Mouse (Mus musculus): ENCODE data around the gene Pnma5.
"Not testable (repeated sequence)": the region's sequence is repeated elsewhere in the genome, so short reads cannot be mapped to it uniquely, and the experiment has no call there.

The Pnma5 gene

GRCm38 (mm10) chrX:73037003-73037402, at the start of gene Pnma5:
Gene Pnma5 (minus strand): TSS chrX:73037103.
- DNase-seq (ENCODE audit: low read depth, low spot score): no peak

- not testable (repeated sequence) for DNase-seq (ENCODE audit: low read depth, low spot score)
Measured at GRCm38 (mm10) chrX:73082267-73083055, 45.6 kb upstream of the Pnma5 start, which contains the start of gene Xlr4a. Gene Xlr4a (minus strand): TSS chrX:73082478.

GRCm38 (mm10) chrX:73066765-73067312, 29.9 kb upstream of the Pnma5 start:
- DNase-seq (ENCODE audit: low read depth, low spot score): not testable (repeated sequence)

DNA sequence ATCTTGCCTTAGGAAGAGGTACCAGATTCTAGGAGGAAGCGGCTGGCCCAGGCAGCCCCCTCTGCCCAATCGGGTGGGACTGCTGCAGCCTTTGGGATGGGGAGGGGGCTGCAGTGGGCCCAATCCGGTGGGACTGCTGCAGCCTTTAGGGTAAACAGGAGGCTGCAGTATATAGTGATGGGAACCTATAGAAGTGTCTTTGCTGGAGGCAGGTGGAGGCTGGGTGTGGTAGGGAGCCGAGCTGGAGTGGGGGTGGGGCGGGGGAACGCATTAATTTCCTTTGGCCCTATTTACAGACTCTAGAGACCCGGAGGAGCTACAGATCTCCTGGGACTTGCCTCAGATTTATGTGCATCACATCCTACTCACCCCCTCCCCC, 27.5 kb upstream of the Pnma5 start, which contains the start of gene Pnma3:
Pnma3 (plus strand) TSS at position 373 of the 379 bp plus-strand sequence.
- no peak for DNase-seq (ENCODE audit: low read depth, low spot score)

GRCm38 (mm10) chrX:73063512-73064414, 26.9 kb upstream of the Pnma5 start:
- DNase-seq (ENCODE audit: low read depth, low spot score): no peak

DNA sequence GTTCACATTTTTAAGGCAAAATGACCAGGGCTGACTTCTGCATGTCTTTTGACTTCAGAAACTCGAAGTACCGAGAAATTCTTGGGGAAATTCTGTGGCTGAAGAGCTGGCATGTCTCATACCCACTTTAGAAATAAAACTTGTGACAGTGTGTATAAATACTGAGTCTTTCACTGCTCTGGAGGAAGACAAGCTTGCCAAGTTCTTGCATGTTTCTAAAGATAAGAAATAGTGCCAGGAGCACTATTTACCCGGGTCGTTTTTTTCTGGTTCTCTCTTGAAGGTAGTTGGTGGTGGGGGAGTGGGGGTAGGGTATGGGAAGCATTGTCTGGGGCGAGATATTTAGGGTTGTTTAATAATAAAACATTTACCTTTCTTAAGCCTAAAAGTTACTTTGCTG, 25.4 kb upstream of the Pnma5 start:
- DNase-seq (ENCODE audit: low read depth, low spot score): no peak

GRCm38 (mm10) chrX:73061528-73061927, 24.6 kb upstream of the Pnma5 start:
- no peak for DNase-seq (ENCODE audit: low read depth, low spot score)

GRCm38 (mm10) chrX:73053860-73054563, 17.1 kb upstream of the Pnma5 start:
- DNase-seq (ENCODE audit: low read depth, low spot score): peak; percentile 90

GRCm38 (mm10) chrX:73039666-73040065, 2.8 kb upstream of the Pnma5 start:
- DNase-seq (ENCODE audit: low read depth, low spot score): no peak

- DNase-seq (ENCODE audit: low read depth, low spot score): no peak
Measured at GRCm38 (mm10) chrX:73038831-73039230, 1.9 kb upstream of the Pnma5 start.

- no peak for DNase-seq (ENCODE audit: low read depth, low spot score)
Measured at GRCm38 (mm10) chrX:73012846-73013245, 24.1 kb downstream of the Pnma5 start.

GRCm38 (mm10) chrX:73007597-73008479, 29.1 kb downstream of the Pnma5 start:
- peak; percentile 95 for DNase-seq (ENCODE audit: low read depth, low spot score)

DNA sequence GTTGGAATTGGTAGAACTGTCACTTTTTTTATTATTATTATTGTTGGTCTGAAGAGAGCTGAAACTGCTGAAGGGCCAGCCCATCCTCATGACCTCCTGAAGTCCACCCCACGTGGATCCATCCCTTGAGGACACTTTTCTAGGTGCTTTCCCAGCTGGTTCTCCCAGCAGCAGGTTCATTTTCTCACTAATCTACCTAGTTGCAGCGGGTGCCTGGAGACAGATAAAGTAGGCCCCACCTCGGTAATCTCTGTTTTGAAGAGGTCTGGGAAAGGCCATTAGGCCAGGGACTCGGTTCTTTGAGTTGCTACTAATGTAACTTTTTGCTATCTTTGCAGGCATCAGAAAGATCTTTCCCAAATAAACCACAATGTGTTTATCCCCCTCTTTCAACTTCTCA, 31.2 kb downstream of the Pnma5 start:
- no peak for DNase-seq (ENCODE audit: low read depth, low spot score)

- DNase-seq (ENCODE audit: low read depth, low spot score): no peak
Measured at GRCm38 (mm10) chrX:73003110-73003509, 33.8 kb downstream of the Pnma5 start.

DNA sequence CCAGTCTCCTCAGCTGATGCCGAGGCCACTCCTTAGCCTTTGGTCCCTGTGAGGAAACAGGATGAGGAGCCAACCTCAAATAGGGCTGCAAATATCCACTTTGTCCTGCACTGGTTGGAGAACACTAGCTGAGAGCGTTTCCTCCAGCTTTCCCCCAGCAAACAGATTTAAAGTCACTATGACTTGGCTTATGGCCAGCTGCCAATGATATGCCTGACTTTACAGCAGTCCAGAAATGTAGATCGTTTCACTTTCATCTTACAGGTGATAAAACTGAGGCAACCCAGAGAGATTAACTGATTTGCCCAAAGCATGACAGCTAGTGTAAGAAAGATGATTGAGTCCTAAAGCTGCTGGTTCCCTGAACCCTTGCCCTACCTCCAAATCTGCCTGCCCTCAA, 41.4 kb downstream of the Pnma5 start:
- DNase-seq (ENCODE audit: low read depth, low spot score): no peak

DNA sequence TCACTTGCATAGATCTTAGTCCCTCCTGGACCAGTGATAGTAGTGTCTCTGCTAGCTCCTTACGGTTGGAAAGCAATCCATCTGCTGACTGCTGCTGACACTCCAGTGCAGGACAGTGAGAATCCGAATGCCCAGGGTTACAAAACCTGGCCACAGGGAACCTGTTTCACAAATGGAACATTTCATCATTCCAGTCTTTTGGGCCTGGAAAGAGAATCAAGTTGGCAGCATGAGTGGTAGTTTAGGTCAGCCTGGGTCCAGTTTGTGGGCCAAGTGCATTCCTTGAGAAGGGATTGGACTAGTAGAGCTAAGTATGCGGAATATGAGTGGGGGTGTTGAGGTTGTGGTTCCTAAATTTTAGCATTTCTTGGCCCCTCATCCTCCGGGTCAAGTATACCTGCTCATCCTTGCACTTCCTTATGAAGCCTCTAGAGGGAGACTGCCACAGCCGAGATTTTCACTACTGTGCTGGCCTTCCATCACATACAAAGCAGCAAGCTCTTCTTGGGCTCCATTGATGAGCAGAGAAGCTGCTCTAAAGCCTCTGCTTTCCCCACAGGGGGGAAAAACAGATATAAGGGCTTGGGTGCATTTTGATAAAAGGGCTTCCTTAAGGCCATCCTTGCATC, 44.5 kb downstream of the Pnma5 start:
- DNase-seq (ENCODE audit: low read depth, low spot score): peak; percentile 14

DNA sequence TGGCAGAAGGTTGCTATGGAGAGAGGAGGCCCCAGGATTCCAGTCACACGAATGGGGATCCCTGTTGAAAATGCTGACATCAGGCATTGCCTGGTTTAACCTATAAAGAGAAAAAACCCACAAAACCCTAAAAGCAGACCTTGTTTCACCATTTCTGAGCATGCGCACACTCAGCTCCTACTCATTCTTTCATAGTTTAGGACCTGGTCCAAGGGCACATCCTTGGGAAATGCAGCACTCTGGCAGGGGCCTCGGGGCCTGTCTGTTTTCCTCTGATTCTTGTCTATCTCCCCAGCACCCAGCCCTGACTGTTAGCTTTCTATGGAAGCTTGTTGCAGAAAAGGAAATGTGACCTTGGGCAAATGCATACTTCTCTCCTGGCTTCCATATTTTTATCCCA, 46.3 kb downstream of the Pnma5 start:
- DNase-seq (ENCODE audit: low read depth, low spot score): peak; percentile 64

DNA sequence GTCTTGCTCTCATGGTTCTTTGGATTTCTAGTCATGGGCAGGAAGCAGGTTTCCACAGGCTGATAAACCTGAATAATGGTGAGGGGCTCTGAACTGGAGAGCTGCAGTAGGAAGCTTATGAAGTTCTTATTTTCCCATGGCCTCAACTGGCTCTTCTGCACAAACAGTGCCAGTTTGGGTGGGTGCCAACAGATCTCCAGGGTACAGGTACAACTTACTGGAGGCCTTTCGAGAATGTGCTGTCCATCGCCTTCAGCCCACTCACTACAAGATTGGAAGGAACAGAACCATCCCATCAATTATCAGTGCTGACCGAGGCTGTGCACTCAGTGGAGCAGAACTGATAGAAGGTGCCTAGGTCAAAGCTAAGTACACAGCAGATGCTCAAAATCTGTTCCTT, 48.5 kb downstream of the Pnma5 start:
- no peak for DNase-seq (ENCODE audit: low read depth, low spot score)

- DNase-seq (ENCODE audit: low read depth, low spot score): no peak
Measured at GRCm38 (mm10) chrX:72987520-72987905, 49.4 kb downstream of the Pnma5 start.
